Mouse (Mus musculus) MEL (cell line): ENCODE measurements around the gene Orm2. TPM values are rescaled to one million over a fixed set of nuclear protein-coding genes. Genes with fewer than 3 reads are reported as not detected.

Experiments
- DNase-seq: peaks from one replicate; pipeline ENCODE4 v3.0.0; 2011; ENCODE audit warnings: low read depth, low spot score
- H3K27ac ChIP-seq: 2 replicates; pipeline ENCODE4 v1.5.1; 2012; ENCODE audit warnings: low read depth, mild to moderate bottlenecking, control low read depth, low read length, moderate library complexity; ENCODE audit not compliant: control insufficient read depth
- H3K27me3 ChIP-seq, 2 experiments: fragments of 150-350 bp in 1 of 2; sonication (generic) in 1 of 2; 2 replicates each; pipeline ENCODE4 v1.6.1; 2012; ENCODE audit warnings: low read length in 2 of 2, mild to moderate bottlenecking in 2 of 2, improper control_type of control experiment in 1 of 2, moderate library complexity in 1 of 2; ENCODE audit not compliant: insufficient read depth in 2 of 2, control insufficient read depth in 1 of 2
- H3K36me3 ChIP-seq, 2 experiments: 2 replicates each; pipeline ENCODE4 v1.6.1; 2012 to 2014; ENCODE audit warnings: low read length in 2 of 2, improper control_type of control experiment in 1 of 2, inconsistent platforms in 1 of 2, mild to moderate bottlenecking in 1 of 2; ENCODE audit not compliant: insufficient read depth in 2 of 2, control insufficient read depth in 1 of 2
- H3K4me1 ChIP-seq, 2 experiments: fragments of 150-350 bp in 1 of 2; sonication (generic) in 1 of 2; 2 replicates each; pipeline ENCODE4 v1.6.1; 2012; ENCODE audit warnings: low read length in 2 of 2, improper control_type of control experiment in 1 of 2, mild to moderate bottlenecking in 1 of 2; ENCODE audit not compliant: insufficient read depth in 2 of 2, control insufficient read depth in 1 of 2
- H3K4me3 ChIP-seq, 2 experiments: fragments of 150-350 bp in 1 of 2; sonication (generic) in 1 of 2; 2 replicates each; pipeline ENCODE4 v1.5.1; 2012; ENCODE audit warnings: low read depth in 2 of 2, low read length in 2 of 2, mild to moderate bottlenecking in 2 of 2, moderate library complexity in 2 of 2, control low read depth in 1 of 2, improper control_type of control experiment in 1 of 2; ENCODE audit not compliant: control insufficient read depth in 1 of 2, insufficient read depth in 1 of 2
- H3K79me2 ChIP-seq: 2 replicates; pipeline ENCODE4 v1.6.1; 2012; ENCODE audit warnings: mild to moderate bottlenecking, low read length, moderate library complexity; ENCODE audit not compliant: control insufficient read depth, poor library complexity, insufficient read depth
- H3K9ac ChIP-seq: 2 replicates; pipeline ENCODE4 v1.6.1; 2012; ENCODE audit warnings: low read depth, mild to moderate bottlenecking, control low read depth, low read length, moderate library complexity; ENCODE audit not compliant: control insufficient read depth, poor library complexity, severe bottlenecking
- H3K9me3 ChIP-seq: fragments of 150-350 bp; sonication (generic); replicated peaks from 2 replicates; pipeline ENCODE4 v1.6.1; 2012; ENCODE audit warnings: mild to moderate bottlenecking, low read length, improper control_type of control experiment, moderate library complexity; ENCODE audit not compliant: insufficient read depth
- BHLHE40 ChIP-seq: IDR thresholded peaks from 2 replicates; pipeline ENCODE4 v1.6.1; 2012; ENCODE audit warnings: low read depth, mild to moderate bottlenecking, inconsistent platforms, low read length, improper control_type of control experiment, borderline replicate concordance
- CHD1 ChIP-seq: IDR thresholded peaks from 2 replicates; pipeline ENCODE4 v1.6.1; 2012; ENCODE audit warnings: low read depth, mild to moderate bottlenecking, inconsistent platforms, low read length, improper control_type of control experiment
- CHD2 ChIP-seq: IDR thresholded peaks from 2 replicates; pipeline ENCODE4 v1.6.1; 2011; ENCODE audit warnings: low read length, improper control_type of control experiment
- CTCF ChIP-seq, 3 experiments: IDR thresholded peaks in 2 of 3; conservative IDR thresholded peaks in 1 of 3; 2 replicates each; pipeline ENCODE4 v1.5.1; 2011 to 2012; ENCODE audit warnings: low read length in 3 of 3, low read depth in 2 of 3, mild to moderate bottlenecking in 2 of 3, improper control_type of control experiment in 1 of 3, inconsistent platforms in 1 of 3, mixed read lengths in 1 of 3, moderate library complexity in 1 of 3; ENCODE audit not compliant: control insufficient read depth in 1 of 3, insufficient read depth in 1 of 3, poor library complexity in 1 of 3, severe bottlenecking in 1 of 3
- E2F4 ChIP-seq: IDR thresholded peaks from 2 replicates; pipeline ENCODE4 v1.6.1; 2011; ENCODE audit warnings: low read depth, low read length, improper control_type of control experiment, borderline replicate concordance
- ELF1 ChIP-seq: IDR thresholded peaks from 2 replicates; pipeline ENCODE4 v1.6.1; 2014; ENCODE audit warnings: low read depth, mild to moderate bottlenecking, inconsistent platforms, low read length, improper control_type of control experiment, moderate library complexity
- EP300 ChIP-seq, 2 experiments: IDR thresholded peaks; 2 replicates each; pipeline ENCODE4 v1.6.1; 2011; ENCODE audit warnings: improper control_type of control experiment in 2 of 2, low read length in 2 of 2, low read depth in 1 of 2, mild to moderate bottlenecking in 1 of 2
- ETS1 ChIP-seq: IDR thresholded peaks from 2 replicates; pipeline ENCODE4 v1.6.1; 2012; ENCODE audit warnings: low read depth, mild to moderate bottlenecking, inconsistent platforms, low read length, improper control_type of control experiment, moderate library complexity
- JUND ChIP-seq: IDR thresholded peaks from 2 replicates; pipeline ENCODE4 v1.6.1; 2011; ENCODE audit warnings: low read depth, mild to moderate bottlenecking, improper control_type of control experiment, low read length
- MAZ ChIP-seq: IDR thresholded peaks from 2 replicates; pipeline ENCODE4 v1.6.1; 2012; ENCODE audit warnings: low read depth, mild to moderate bottlenecking, inconsistent platforms, low read length, improper control_type of control experiment
- MEF2A ChIP-seq: IDR thresholded peaks from 2 replicates; pipeline ENCODE4 v1.6.1; 2014; ENCODE audit warnings: low read depth, mild to moderate bottlenecking, inconsistent platforms, low read length, improper control_type of control experiment; ENCODE audit not compliant: poor library complexity, insufficient replicate concordance, severe bottlenecking; ENCODE audit errors: extremely low read depth
- MXI1 ChIP-seq: IDR thresholded peaks from 2 replicates; pipeline ENCODE4 v1.6.1; 2011; ENCODE audit warnings: mild to moderate bottlenecking, low read depth, low read length, improper control_type of control experiment
- MYC ChIP-seq: IDR thresholded peaks from 2 replicates; pipeline ENCODE4 v1.6.1; 2011; ENCODE audit warnings: low read depth, mild to moderate bottlenecking, low read length, improper control_type of control experiment, moderate library complexity
- NELFE ChIP-seq: IDR thresholded peaks from 2 replicates; pipeline ENCODE4 v1.6.1; 2011; ENCODE audit warnings: low read depth, low read length, improper control_type of control experiment
- POLR2A ChIP-seq, 2 experiments: IDR thresholded peaks; 2 replicates each; pipeline ENCODE4 v1.6.1; 2011 to 2012; ENCODE audit warnings: low read length in 2 of 2, mild to moderate bottlenecking in 2 of 2, control low read depth in 1 of 2, improper control_type of control experiment in 1 of 2, low read depth in 1 of 2, moderate library complexity in 1 of 2; ENCODE audit not compliant: control insufficient read depth in 1 of 2, insufficient read depth in 1 of 2, poor library complexity in 1 of 2
- RAD21 ChIP-seq: IDR thresholded peaks from 2 replicates; pipeline ENCODE4 v1.6.1; 2011; ENCODE audit warnings: mild to moderate bottlenecking, low read depth, low read length, improper control_type of control experiment
- RCOR1 ChIP-seq: IDR thresholded peaks from 2 replicates; pipeline ENCODE4 v1.6.1; 2012; ENCODE audit warnings: low read depth, mild to moderate bottlenecking, inconsistent platforms, low read length, improper control_type of control experiment
- SIN3A ChIP-seq: IDR thresholded peaks from 2 replicates; pipeline ENCODE4 v1.6.1; 2012; ENCODE audit warnings: low read length, improper control_type of control experiment, inconsistent platforms
- SMC3 ChIP-seq: IDR thresholded peaks from 2 replicates; pipeline ENCODE4 v1.6.1; 2011; ENCODE audit warnings: low read depth, low read length, improper control_type of control experiment
- TBP ChIP-seq: IDR thresholded peaks from 2 replicates; pipeline ENCODE4 v1.8.0; 2011; ENCODE audit warnings: low read depth, low read length, improper control_type of control experiment
- TCF12 ChIP-seq: IDR thresholded peaks from 2 replicates; pipeline ENCODE4 v1.6.1; 2014; ENCODE audit warnings: low read depth, mild to moderate bottlenecking, inconsistent platforms, low read length, improper control_type of control experiment, moderate library complexity
- USF2 ChIP-seq, 2 experiments: IDR thresholded peaks; 2 replicates each; pipeline ENCODE4 v1.6.1; 2011 to 2012; ENCODE audit warnings: improper control_type of control experiment in 2 of 2, low read length in 2 of 2, borderline replicate concordance in 1 of 2, inconsistent platforms in 1 of 2, low read depth in 1 of 2, mild to moderate bottlenecking in 1 of 2; ENCODE audit not compliant: insufficient read depth in 1 of 2
- ZC3H11A ChIP-seq: IDR thresholded peaks from 2 replicates; pipeline ENCODE4 v1.6.1; 2012; ENCODE audit warnings: low read depth, mild to moderate bottlenecking, inconsistent platforms, low read length, improper control_type of control experiment
- ZNF384 ChIP-seq: IDR thresholded peaks from 2 replicates; pipeline ENCODE4 v1.6.1; 2012; ENCODE audit warnings: low read depth, mild to moderate bottlenecking, inconsistent platforms, low read length, improper control_type of control experiment
- polyA plus RNA-seq, 2 experiments: library from polyadenylated mRNA; stranded (reverse) in 1 of 2; unstranded in 1 of 2; fragments of >175 nt in 1 of 2; fragments of >200 nt in 1 of 2; gene quantifications; 2 replicates each; pipeline versions ENCODE4 v1.2.1 to v1.2.4; 2012; ENCODE audit warnings: low replicate concordance in 2 of 2, low read depth in 1 of 2; ENCODE audit not compliant: insufficient read length in 2 of 2, insufficient read depth in 1 of 2, missing spikeins in 1 of 2
- total RNA-seq: library from RNA; depleted of rRNA; stranded (reverse); fragments of 300-350 nt; gene quantifications from 2 replicates; pipeline ENCODE4 v1.2.3, GENCODE M21; 2012

Orm2 gene
- total and polyA plus RNA-seq, 3 experiments, result not detected

DNA sequence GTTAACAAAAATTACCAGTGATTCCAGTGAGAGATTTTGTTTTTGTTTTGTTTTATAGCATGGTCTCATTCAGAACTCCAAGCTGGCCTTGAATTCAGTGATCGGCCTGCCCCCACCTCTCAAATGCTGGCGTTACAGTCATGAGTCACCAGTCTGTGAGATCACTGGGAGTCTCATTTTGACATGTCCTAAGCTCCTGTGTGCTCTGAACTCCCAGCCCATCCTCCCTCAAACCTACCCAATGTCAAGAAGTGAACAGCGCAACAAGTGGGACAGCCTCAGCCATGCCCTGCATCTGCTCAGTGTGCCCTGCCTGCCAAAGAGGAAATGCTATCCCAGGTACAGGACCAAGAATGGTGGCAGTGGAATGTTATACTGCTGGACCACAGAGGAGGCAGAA, 23.0 kb downstream of the Orm2 start:
- no peaks in the 10 kb centered on the region for H3K27me3 ChIP-seq
- no peaks in the 10 kb centered on the region for H3K9me3 ChIP-seq
- peak overlapping the region; percentile 90 for H3K27ac ChIP-seq
- H3K36me3 ChIP-seq, result peaks cover 0 to 39% of the 10 kb centered on the region in 2 experiments
- H3K4me3 ChIP-seq, result no peak overlapping the region; a peak in 1 of 4 replicates
- peak overlapping the region; percentile 42 for H3K9ac ChIP-seq
- H3K4me1 ChIP-seq, result peaks cover 27 to 37% of the 10 kb centered on the region in 2 experiments
- TF ChIP-seq MEF2A (no peak), ZNF384 (no peak), RAD21 (no peak), SMC3 (no peak), BHLHE40 (no peak), JUND (no peak), MAZ (no peak), TBP (no peak), USF2 (IDR thresholded peaks at IDR 0.05; ENCODE audit: borderline replicate concordance in 1 of 2, insufficient read depth in 1 of 2, low read depth in 1 of 2, low read length in 2 of 2) (no peak), EP300 (IDR thresholded peaks at IDR 0.05; ENCODE audit: low read depth in 1 of 2, low read length in 2 of 2) (no peak)
- no peaks in the 10 kb centered on the region for H3K79me2 ChIP-seq
- peak; percentile 37 for DNase-seq

DNA sequence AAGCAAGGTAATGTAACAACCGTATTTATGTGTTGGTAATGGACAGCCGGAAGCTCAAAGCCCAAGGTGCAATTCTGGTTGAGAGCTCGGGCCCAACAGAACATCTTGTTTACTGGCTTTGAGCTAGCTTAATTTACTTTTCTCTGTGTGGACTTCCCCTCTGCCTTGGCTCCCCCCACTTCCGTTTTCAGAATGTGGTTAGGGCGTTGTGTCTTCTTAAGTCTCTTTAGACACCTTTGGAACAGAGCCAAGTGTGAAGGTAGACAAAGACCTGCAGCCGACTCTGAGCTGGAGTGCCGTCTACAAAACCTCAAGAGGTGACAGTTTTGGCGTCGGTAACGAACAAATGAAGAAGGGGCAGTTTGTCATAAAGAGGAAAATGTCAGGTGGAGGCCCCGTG, 23.5 kb downstream of the Orm2 start:
- no peaks in the 10 kb centered on the region for H3K79me2 ChIP-seq
- H3K9ac ChIP-seq, result peak overlapping the region; percentile 42
- DNase-seq, result peak; percentile 94
- peak overlapping the region; percentile 90 for H3K27ac ChIP-seq
- H3K4me3 ChIP-seq, result peak overlapping the region; percentile 8 to 16; a peak in 1 of 4 replicates
- no peaks in the 10 kb centered on the region for H3K27me3 ChIP-seq
- H3K36me3 ChIP-seq, result peaks cover 0 to 39% of the 10 kb centered on the region in 2 experiments
- no peak for TF ChIP-seq SIN3A
- TF ChIP-seq RCOR1, result no peak
- TF ChIP-seq POLR2A (IDR thresholded peaks at IDR 0.05; ENCODE audit: control insufficient read depth in 1 of 2, insufficient read depth in 1 of 2, low read depth in 1 of 2, low read length in 2 of 2, poor library complexity in 1 of 2), result peak in 1 of 2 experiments; percentile 46; a peak in 1 of 4 replicates
- TF ChIP-seq MEF2A, result no peak
- no peak for TF ChIP-seq MYC
- TF ChIP-seq NELFE, result no peak; the same call in 1 of the 2 replicates
- no peak for TF ChIP-seq CHD2
- TF ChIP-seq TCF12, result peak; percentile 31; the same call in 1 of the 2 replicates
- 0 out of 2 replicates have a peak, but pooled peaks have one; percentile 25 for TF ChIP-seq MXI1
- 0 out of 2 replicates have a peak, but pooled peaks have one; percentile 38 for TF ChIP-seq ELF1
- no peak for TF ChIP-seq SMC3
- no peak for TF ChIP-seq CHD1
- no peak for TF ChIP-seq ZC3H11A
- TF ChIP-seq E2F4, result no peak
- no peak for TF ChIP-seq CTCF (IDR thresholded peaks at IDR 0.05 in 2 of 3, conservative IDR thresholded peaks at IDR 0.05 in 1 of 3; ENCODE audit: control insufficient read depth in 1 of 3, insufficient read depth in 1 of 3, low read depth in 2 of 3, low read length in 3 of 3, poor library complexity in 1 of 3, severe bottlenecking in 1 of 3)
- TF ChIP-seq ETS1, result peak; percentile 54
- TF ChIP-seq EP300 (IDR thresholded peaks at IDR 0.05; ENCODE audit: low read depth in 1 of 2, low read length in 2 of 2), result peak; percentile 67 to 68; a peak in 3 of 4 replicates
- no peak for TF ChIP-seq MAZ
- 0 out of 2 replicates have a peak, but pooled peaks have one; percentile 26 for TF ChIP-seq TBP
- TF ChIP-seq USF2 (IDR thresholded peaks at IDR 0.05; ENCODE audit: borderline replicate concordance in 1 of 2, insufficient read depth in 1 of 2, low read depth in 1 of 2, low read length in 2 of 2), result no peak
- peaks cover 27 to 37% of the 10 kb centered on the region in 2 experiments for H3K4me1 ChIP-seq
- H3K9me3 ChIP-seq, result no peaks in the 10 kb centered on the region
